Mouse (Mus musculus) left cerebral cortex, postnatal 10 days (tissue): Measurements from ENCODE around the gene Sirt1. TPM values are rescaled to one million over a fixed set of nuclear protein-coding genes. Genes with fewer than 3 reads are reported as not detected.
"Not testable (repeated sequence)": the region's sequence is repeated elsewhere in the genome, so short reads cannot be mapped to it uniquely, and the experiment has no call there.

Experiments
- DNase-seq, 2 experiments: peaks; one replicate each; pipeline ENCODE4 v3.0.0; 2021 to 2022; ENCODE audit warnings: low spot score in 2 of 2, mixed read lengths in 1 of 2; ENCODE audit errors: extremely low spot score in 1 of 2
- intact Hi-C: fragments of 180-260 bp; cut with DNase I; formaldehyde crosslinking; loops from one replicate; pipeline ENCODE4 v1.15.1; 2025
- total RNA-seq, 2 experiments: library from RNA; stranded (reverse); gene quantifications; 2 replicates each; pipeline ENCODE4 v1.2.3; 2021

The Sirt1 gene
- total RNA-seq = 10 to 100 TPM; 12.8 TPM

DNA sequence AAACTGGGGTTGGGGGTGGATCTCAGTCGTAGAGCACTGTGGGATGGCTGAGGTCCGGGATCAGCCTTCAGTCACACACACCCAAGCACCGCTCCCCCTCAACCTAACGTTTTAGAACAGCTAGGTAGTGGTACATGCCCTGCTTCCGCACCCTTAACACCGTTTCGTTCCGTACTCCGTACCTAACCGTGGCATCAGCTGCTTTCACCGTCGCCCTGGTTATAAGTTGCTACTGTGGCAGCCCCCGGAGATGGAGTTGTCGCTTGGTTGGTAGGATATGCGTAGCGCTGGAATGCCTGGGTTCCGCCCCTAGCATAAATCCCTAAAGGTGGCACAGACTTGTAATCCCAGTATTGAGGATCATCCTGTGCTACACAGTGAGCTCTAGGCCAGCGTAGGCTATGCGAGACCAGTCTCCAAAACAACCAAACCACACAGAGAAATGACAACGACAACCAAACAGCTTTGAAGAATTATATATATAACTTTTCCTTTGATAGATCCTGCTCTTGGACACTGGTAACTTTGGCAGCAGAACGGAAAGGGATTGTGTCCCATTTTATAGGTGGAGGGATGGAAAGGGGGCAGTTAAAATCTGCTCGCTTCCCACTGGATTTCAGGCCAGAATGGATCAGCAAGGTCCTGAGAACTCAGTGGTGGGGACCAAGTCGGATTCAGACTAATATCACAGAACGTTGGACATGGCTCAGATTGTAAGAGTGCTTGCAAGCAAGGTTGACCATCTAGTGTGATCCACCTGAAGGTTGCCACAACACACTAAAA is at the start of gene Sirt1:
Gene Sirt1 (minus strand): TSS at position 207 of the 783 bp plus-strand sequence.
- DNase-seq = no peak

DNA sequence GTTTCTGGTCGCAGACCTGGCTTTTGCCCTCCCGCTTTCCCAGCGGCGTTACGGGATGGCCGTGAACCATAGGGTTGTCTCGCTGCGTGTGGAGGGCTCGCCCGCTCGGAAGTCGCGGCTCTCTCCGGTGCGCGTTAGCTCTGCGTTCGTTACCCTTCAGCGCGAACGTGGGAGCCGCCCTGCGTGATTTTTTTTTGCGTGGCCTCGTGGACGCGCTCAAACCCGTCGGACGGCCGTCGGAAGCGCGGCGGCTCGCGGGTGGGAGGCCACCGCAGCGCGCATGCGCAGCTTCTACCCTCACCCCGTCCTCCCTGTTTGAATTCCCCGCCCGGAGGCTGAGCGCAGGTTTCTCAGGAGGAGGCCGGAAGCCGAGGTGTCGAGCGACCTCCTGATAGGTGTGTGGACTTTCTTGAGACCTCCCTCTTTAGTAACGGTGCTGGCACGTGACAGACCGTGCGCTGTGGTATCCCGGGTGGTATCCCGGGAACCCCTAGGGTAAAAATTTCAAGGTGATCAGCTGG is 48.3 kb upstream of the Sirt1 start, which contains the start of gene Ctnna3:
Gene Ctnna3 (plus strand): TSS at position 314 of the 521 bp plus-strand sequence.
- intact Hi-C loops = loop anchor here (10.0 kb wide), 2 partner anchors 145 to 655 kb away; no protein-coding TSS in a partner anchor
- peak; percentile 82 to 92 for DNase-seq

More for the DNA sequence above, at the start of gene Sirt1:
- intact Hi-C loops = no loop called here

DNA sequence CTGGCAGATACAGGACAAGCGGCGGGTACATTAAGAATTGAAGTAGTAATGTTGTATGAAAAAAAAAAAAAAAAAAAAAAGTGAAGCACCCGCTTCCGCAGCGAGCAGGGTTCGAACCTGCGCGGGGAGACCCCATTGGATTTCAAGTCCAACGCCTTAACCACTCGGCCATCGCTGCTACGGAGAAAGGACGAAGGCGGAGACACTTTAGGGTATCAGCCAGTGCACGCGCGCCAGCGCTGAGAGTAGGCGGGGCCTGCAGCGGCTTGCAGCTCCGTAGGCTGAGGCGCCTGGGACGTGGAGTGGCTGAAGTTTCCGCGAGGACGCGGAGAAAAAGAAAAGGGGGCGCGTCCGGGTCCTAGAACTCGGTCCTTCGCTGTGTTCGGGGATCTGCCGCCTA is 47.9 kb upstream of the Sirt1 start:
- peak; percentile 95 to 96 for DNase-seq
- intact Hi-C loops = loop anchor here (10.0 kb wide), 2 partner anchors 145 to 655 kb away; no protein-coding TSS in a partner anchor

DNA sequence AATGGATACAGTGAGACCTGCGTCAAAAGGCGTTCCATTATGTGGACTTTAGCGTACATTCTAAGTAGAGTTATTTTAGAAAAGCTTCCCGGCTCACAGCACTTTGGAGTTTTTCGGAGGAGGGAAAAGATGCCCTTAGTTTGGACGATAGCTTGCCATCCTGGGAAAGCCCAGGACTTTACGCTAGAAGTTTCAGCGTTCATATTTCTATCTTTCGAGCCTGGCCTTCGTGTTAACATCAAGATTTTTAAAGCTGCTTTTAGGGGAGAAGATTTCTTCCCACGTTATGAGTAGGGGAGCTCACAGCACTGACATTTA is 47.5 kb upstream of the Sirt1 start:
- intact Hi-C loops = loop anchor here (10.0 kb wide), 2 partner anchors 146 to 656 kb away; no protein-coding TSS in a partner anchor
- DNase-seq = no peak

DNA sequence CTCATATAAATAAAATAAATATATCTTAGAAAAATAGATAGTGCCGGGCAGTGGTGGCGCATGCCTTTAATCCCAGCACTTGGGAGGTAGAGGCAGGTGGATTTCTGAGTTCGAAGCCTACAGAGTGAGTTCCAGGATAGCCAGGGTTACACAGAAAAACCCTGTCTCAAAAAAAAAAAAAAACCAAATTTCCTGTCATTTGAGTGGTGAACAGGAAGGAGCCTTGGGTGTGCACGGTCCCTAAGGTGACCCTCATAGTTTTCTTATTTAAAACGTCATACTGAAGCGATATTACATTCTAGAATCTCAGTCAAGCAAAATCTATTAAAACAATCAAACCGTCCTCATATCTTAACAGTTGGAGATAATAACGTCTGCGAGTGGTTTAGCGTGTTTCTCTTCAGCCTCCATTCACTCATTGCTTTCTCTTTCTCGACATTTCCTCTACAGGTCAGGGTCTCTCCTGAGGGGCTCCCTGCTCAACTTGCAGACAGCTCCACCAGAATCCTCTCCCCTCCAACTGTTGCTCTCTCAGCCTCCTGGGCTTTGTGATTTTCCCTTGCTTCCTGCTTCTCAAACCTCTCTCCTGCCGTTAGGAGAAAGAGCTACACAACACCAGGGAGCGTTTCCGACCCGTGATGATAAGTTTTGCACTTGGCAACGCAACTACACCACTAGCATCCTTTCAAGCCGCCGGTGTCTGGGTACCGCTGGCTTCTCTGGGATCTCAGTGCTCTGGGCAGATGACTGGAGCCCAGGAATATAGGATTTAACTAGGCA is 46.9 kb upstream of the Sirt1 start:
- intact Hi-C loops = loop anchor here (10.0 kb wide), 2 partner anchors 146 to 656 kb away; no protein-coding TSS in a partner anchor
- peak in 1 of 2 experiments; percentile 43 for DNase-seq

DNA sequence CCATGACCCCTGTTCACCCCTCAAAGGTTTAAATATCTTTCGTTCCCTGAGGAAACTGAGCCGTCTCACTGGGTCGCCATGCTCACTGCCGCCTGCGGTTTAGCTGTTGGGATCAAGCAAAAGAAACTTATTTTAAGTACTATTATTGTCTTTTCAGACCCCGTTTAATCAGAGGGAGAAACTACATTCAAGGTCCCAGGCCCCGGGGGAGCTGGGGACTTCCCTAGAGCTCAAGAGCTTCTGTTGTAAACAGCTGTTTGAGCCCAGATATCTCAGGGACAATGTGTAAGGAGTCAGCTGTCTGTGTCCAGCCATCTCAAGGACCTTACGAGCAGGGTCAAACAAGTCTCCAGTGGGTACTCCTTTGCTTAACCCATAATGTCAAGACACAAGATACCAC is 45.6 kb upstream of the Sirt1 start:
- intact Hi-C loops = loop anchor here (10.0 kb wide), 2 partner anchors 148 to 658 kb away; no protein-coding TSS in a partner anchor
- no peak for DNase-seq

DNA sequence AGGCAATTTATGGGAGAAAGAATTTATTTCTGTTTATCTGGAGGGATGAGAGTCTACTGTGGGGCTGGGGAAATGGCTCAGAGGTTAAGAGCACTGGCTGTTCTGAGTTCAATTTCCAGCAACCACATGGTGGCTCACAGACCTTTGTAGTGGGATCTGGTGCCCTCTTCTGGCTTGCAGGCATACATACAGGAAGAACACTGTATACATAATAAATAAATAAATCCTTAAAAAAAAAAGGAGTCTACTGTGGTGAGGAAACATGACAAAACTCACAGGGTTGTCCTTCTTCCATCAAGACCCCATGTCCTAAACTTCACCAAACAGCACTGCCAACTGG is 42.9 kb upstream of the Sirt1 start:
- intact Hi-C loops = loop anchor here (5.0 to 10.0 kb wide), 3 partner anchors 53 to 660 kb away; no protein-coding TSS in a partner anchor
- peak in 1 of 2 experiments; percentile 31 for DNase-seq

DNA sequence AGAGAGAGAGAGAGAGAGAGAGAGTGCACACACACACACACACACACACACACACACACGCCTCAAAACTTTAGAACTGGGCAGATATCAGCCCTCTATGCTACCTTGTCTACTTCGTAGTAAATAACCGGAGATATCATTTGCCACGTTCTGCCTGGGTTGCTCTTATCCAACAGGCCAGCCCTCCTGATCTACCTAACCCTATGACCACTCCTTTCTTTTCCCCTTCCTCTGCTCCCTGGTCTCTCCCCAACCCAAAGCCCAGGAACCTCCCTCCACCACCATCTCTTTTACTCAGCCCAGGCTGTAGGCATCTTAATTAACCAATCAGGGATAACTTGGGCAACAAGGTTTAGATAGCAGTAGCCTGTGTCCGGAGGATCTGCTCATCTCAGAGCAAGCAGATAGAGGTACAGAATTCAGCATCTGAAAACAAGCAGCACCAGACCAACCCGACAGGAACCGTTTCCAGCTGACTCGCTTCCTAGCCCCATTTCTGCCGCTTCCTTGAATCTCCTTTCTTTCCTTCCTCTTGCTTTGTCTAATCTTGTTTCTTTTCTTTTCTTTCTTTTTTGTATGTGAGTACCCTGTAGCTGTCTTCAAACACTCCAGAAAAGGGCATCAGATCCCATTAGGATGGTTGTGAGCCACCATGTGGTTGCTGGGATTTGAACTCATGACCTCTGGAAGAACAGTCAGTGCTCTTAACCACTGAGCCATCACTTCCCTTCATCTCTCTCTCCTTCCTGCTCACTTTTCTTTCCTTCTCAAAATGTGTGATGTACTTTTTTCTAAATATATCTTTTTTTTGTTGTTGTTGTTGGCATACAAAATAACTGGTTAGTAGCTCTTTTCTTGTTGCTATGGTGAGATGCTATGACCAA is 42.3 kb upstream of the Sirt1 start:
- intact Hi-C loops = loop anchor here (5.0 to 10.0 kb wide), 3 partner anchors 53 to 661 kb away; no protein-coding TSS in a partner anchor
- DNase-seq = no peak

DNA sequence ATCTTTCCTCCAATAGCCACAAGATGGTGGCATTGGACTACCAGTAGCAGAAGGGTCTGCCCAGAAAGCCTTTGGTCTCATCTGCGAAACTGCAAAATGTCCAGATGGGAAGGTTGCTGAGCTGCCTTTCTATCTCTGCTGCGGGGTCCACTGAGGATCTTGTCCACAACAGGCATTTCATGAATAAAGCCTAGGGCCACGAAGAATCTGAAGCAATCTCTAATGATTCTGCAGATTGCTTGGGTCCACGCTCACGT is 41.2 kb upstream of the Sirt1 start:
- intact Hi-C loops = loop anchor here (5.0 to 10.0 kb wide), 3 partner anchors 55 to 662 kb away; no protein-coding TSS in a partner anchor
- DNase-seq = no peak

DNA sequence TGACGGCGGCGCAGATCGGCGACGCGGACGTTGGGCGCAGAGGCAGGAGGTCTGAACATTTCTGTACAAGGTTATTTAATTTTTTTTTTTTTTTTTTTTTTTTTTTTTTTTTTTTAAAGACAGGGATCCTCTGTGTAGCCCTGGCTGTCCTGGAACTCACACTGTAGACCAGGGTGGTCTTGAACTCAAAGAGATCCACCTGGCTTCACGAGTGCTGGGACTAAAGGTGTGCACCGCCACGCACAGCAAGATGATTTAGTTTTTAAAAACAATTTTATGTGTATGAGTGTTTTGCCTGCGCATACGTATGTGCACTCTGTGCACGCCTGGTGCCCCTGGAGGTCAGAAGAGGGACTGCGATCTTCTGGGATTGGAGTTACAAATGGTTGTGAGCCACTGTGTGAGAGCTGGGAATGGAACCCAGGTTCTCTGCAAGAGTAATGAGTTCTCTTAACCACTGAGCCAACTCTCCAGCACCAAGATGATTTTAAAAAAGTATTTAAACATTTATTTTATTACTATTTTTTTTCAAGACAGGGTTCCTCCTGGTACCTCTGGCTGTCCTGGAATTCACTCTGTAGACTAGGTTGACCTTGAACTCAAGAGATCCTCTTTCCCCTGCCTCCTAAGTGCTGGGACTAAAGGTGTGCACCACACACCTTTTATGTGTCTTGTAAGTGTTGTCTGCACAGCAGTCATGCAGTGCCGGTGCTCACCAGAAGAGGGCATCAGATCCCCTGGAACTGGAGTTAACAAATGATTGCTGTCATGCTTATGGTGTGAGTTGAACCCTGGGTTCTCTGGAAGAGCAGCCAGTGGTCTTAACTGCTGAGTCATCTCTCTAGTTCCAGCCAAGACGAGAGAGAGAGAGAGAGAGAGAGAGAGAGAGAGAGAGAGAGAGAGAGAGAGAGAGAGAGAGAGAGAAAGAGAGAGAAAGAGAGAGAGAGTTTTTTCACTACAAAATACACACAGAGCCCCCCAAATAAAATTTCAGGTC is 40.5 kb upstream of the Sirt1 start, which contains the start of gene Gm7075:
Gene Gm7075 (minus strand): TSS at position 51 of the 997 bp plus-strand sequence.
- intact Hi-C loops = loop anchor here (5.0 to 10.0 kb wide), 3 partner anchors 55 to 663 kb away; no protein-coding TSS in a partner anchor
- peak in 1 of 2 experiments; percentile 44 for DNase-seq

GRCm38 (mm10) chr10:63417061-63417460 is 35.6 kb upstream of the Sirt1 start:
- intact Hi-C loops = no loop called here
- no peak for DNase-seq

- DNase-seq = no peak
- intact Hi-C loops = no loop called here
These were observed 34.3 kb upstream of the Sirt1 start for GRCm38 (mm10) chr10:63415850-63416249.

DNA sequence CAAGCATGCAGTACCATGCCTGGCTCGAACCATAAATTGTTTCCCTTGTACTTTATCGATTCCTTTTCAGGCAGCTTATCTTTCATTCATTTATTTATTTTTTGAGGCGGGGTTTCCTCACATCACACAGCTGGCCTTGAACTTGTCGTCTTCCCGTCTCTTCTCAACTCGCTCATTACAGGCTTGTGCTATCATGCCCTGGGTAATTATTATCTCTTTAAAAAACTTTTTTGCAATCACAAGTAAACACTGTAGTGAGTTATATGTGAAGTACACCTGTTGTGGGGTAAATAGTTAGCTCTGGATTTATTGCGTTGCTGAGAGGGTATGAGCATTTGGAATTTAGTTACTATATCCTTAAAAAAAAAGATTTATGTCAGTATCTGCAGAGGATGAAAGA is 33.8 kb upstream of the Sirt1 start:
- intact Hi-C loops = no loop called here
- no peak for DNase-seq

GRCm38 (mm10) chr10:63412756-63413155 is 31.3 kb upstream of the Sirt1 start:
- intact Hi-C loops = no loop called here
- DNase-seq = no peak

DNA sequence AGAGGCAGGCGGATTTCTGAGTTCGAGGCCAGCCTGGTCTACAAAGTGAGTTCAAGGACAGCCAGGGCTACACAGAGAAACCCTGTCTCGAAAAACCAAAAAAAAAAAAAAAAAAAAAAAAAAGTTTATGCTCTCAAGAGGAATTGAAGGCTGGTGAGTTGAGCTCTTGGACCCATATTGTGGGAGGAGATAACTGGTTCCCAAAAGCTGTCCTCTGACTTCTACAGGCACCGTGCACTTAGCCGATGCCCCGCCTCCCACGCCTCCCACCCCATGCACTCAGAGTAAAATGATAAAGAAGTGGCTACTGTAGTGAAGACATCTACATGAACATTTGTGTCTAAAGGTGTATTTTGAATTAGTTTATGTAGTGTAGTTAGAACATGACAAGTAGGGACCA is 30.2 kb upstream of the Sirt1 start:
- intact Hi-C loops, DNase-seq: not testable (repeated sequence)

DNA sequence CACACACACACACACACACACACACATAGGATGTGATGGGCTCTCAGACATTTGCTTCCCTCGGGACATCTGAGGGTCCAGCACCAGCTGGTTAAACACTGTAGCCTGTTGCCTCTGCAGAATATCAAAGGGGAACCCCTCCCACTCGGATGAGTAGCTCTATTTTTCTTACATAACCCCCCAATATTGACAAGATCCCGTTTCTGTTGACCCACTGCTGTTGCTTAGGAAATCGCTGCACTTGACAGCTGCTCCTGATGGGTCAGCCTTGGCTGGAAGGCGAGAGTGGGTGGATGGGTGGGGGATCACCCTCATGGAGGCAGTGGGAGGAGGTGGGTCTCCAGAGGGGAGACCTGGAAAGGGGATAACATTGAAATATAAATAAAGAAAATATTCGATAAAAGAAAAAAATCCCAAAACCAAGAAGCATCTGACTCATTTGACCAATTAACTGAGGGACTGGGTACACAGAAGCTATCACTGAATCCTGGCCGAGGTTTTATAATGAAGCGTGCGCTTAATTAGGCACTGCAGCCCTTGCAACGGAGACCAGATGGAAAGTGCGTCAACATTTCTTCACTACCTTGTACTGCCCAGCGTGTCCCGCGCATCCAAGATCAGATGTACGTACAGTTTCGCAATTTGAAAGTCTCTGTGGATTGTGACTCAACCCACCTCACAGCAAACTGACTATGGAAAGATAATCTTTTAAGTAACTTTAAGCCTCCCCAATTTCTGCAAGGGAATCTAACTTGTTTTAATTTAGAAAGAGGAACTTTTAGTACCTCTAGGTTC is 28.9 kb upstream of the Sirt1 start:
- intact Hi-C loops = no loop called here
- no peak for DNase-seq

- no peak for DNase-seq
- intact Hi-C loops = no loop called here
These were observed 22.1 kb upstream of the Sirt1 start for GRCm38 (mm10) chr10:63403636-63404035.
